Mouse (Mus musculus) thymus, postnatal 0 days (tissue): ENCODE measurements around the gene Frmd8. TPM values are rescaled to one million over a fixed set of nuclear protein-coding genes. Genes with fewer than 3 reads are reported as not detected.
A peak's percentile ranks its signal among the peaks of the same experiment; 100 is the strongest.

Experiments
- DNase-seq: peaks from one replicate; pipeline ENCODE4 v3.0.0-alpha.2; 2015; ENCODE audit warnings: low spot score
- polyA plus RNA-seq: library from polyadenylated mRNA; unstranded; fragments of >200 nt; fragmentation: Nextera tagmentation; extraction: Ambion mirVana; gene quantifications from 2 replicates; pipeline ENCODE4 v1.2.1, GENCODE M21; 2015

Frmd8 gene
- polyA plus RNA-seq, 1 experiment from 2014 or later: 75.2 TPM

DNA sequence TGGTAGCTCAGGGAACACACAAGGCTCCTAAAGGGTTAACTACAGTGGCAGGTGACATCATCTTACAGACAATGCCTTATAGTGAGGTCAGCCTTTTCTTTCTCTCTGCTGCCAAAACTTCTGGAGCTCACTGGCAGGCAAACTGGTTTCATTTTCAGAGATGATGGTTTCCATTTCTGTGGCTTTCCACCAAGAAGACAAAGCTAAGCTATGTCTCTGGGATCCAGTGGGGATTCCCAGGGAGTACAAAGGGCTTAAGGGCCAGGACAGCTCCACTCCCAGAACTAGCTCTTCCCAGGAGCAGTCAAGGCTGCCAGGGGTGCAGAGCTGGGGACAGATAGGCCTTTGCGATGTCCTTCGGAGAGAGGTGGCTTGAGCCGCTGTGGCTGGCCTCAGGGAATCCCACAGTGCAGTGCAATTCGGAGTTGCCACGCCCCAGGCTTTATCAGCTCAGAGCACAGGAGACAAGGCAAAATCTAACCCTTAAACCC is 23.5 kb downstream of the Frmd8 start:
- no peak for DNase-seq

GRCm38 (mm10) chr19:5850860-5851259 is 24.2 kb downstream of the Frmd8 start:
- no peak for DNase-seq

GRCm38 (mm10) chr19:5849843-5850527 is 25.1 kb downstream of the Frmd8 start:
- DNase-seq: peak; percentile 91

DNA sequence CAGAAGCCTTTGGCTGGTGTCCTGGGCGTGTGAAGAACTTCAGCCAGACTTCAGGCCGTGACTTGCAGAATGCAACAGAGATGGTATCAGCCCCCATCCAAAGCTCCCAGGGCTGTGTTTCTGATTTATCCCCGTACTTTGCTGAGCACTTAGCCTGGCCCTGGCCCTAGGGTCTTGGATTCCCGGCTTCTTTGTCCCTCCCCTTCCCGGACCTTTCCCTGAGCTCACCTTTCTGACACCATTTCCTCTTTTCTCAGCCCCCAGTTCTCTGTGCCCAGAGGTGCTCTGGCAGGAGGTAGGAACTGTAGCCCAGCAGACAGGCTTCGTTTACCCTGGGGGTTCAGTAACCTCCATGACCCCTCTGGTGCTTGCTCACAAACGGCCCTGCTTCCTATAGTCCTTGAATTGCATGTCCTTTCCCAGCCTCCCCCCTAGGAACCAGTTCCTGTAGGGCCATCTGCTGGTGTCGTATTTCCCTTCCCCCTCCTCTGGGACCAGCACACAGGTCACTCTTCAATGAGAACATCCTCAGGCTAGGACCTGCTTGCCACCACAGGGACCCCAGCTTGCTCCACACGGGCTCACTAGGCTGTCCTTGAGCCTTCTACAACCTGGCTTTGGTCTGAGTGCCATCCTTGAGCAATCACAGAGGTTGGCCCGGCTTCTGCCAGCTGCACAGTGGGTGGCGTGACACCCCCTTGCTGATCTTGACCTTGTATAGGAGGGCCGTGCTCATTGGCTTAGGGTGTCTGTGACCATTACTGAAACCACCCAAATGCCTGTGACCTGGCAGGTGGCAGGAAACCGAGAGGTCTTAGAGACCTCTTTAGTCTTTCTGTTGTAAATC is 26.0 kb downstream of the Frmd8 start:
- peak; percentile 18 for DNase-seq

DNA sequence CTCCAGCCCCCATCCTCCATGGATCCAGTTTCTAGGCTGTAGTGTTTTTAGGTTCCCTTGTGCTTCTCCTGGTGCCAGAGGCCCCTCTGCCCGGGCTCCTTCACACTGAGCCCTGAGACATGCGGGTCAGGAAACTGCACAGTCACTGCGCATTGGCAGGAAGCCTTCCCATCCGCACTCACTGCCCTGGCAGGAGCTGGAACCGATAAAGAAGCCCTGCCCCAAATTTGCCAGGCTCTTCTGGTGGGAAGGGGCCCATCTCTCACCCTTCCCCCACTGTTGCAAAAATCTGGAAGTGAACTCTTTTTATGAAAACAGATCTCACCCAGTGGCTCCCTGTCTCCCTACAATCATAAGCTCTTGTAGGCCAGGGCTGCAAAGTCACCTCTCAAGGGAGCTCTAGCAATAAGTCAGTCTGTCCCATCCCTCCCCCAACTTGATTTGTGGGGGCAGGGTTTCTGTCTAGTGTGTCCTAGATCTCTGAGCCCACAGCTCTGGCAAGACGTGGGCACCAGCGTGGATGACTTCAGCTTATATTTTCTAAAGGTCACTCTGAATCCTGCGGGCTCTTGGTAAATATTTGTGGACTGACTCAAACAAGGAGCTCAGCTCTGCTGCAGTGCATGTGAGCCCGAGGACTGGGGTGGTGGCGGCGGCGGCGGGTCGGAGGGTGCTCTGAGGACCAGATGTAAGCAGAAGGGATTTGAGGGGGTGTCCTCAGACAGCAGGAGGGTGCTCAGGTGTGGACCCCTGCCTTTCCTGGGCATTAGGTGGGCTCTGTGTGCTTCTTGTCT is 26.8 kb downstream of the Frmd8 start:
- DNase-seq: peak; percentile 50

DNA sequence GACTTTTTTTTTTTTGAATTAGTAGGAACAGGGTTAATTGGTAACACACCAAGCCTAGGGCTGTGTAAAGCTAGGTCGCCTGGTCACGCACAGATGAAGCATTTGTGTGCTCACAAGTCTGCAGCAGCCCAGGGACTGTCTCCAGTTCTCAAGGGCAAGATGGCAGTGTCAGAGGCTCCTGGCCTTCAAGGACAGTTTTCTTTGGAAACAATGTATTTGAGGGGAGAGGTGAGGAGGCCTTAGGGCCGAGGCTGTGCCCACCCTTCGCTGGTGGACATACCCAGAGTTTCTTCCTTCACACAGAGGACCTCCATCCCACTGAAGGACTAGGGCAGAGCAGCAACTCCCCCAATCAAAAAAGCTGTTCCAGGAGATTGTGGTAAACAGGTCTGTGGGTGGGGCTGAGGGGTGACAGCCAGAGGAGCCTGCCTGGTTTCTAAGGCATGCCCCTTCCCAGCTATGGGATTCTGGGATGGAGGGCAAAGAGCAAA is 27.7 kb downstream of the Frmd8 start:
- DNase-seq: no peak

DNA sequence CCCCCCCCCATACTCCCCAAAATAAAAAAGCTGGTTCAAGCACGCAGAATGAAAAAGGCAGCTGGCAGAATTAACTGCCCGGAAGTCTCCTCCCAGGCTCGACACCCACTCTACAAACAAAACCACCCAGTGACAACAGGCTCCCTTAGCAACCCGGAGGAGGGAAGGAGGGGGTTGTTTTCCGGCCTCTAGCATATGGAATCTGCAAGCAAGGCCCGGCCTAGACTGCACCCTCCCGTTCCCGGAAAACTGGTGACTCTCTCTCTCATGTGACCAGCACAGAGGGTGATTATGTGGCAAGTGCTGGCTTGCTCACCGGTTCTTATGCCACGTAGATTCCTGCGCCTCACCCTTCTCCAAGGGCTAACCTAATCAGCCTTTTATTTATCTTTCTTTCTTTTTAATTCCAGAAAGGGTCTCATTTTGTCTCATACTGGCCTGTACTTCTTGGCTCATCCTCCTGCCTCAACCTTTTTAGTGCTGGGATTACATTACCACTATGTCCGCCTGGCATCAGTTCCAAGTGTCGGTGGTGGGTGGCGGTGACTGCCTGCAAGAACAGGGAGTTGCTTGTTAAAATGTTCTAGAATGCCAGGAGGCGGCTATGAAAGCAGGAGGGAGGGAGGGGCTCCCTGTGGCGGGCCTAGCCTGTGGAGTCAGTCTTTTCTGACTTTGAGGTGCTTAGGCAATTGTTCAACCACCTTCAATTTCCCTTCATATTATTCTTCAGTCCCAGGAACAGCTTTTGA is 28.3 kb downstream of the Frmd8 start:
- DNase-seq: peak; percentile 62

DNA sequence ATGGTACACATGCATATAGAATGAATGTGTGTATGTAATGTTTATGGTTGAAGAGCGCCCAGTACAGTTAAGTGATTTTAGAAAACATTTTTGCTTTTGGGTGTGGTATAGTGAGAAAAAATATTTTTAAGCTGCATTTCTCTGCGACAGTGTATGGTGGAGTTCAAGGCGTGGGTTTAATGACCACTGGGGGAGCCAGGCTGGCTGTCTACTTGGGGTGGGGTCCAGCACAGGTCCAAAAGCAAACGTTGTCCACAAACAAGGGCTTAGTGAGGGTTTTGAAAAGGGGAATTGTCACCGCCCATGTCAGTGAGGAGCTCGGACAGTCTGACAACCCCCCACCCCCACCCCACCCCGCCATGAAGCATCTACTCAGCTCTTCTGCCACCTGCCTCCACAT is 28.9 kb downstream of the Frmd8 start:
- DNase-seq: no peak

- peak; percentile 96 for DNase-seq
Observed at GRCm38 (mm10) chr19:5845319-5846135, 29.5 kb downstream of the Frmd8 start.

- DNase-seq: no peak
Observed at GRCm38 (mm10) chr19:5844831-5845318, 30.2 kb downstream of the Frmd8 start.

DNA sequence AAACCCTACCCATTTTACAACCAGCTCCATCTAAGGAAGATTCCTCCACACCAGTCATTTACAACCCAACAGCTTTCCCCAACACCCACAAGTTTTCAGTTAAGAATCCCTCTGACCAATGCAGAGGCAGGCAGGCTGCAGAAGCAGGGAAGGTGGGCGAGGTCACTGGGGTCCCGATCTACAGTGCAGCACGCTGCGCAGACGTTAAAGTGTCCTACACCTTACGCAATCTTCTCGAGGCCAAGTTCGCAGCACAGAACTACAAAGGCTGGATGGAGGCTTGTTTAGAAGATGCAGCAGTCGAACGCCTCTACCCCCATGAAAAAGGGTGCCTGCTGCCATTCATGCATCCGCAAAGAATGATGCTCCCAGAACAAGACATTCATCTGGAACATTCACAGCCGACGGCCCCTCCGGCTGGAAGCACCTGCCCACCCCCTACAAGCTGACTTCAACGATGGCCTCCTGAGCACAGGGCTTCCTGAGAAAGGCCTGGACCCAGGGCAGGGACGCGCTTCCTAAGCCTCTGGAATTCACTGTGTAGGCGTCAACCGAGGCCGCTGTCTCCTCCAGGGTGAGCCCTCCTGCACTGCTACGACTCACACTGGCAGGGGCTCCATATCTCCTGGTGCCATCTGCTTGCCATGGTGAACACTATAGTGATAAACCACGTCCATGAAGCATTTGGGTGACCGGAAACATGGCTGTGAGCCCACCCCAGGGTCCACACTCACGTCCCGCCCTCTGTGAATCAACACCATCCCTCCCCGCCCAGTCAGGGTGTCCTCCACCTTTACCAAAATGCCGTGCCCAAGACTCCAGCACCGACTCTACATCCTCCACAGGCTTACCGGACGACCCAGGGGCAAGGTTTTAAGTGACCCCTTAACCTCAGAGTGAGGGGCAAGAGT is 31.0 kb downstream of the Frmd8 start:
- DNase-seq: no peak

DNA sequence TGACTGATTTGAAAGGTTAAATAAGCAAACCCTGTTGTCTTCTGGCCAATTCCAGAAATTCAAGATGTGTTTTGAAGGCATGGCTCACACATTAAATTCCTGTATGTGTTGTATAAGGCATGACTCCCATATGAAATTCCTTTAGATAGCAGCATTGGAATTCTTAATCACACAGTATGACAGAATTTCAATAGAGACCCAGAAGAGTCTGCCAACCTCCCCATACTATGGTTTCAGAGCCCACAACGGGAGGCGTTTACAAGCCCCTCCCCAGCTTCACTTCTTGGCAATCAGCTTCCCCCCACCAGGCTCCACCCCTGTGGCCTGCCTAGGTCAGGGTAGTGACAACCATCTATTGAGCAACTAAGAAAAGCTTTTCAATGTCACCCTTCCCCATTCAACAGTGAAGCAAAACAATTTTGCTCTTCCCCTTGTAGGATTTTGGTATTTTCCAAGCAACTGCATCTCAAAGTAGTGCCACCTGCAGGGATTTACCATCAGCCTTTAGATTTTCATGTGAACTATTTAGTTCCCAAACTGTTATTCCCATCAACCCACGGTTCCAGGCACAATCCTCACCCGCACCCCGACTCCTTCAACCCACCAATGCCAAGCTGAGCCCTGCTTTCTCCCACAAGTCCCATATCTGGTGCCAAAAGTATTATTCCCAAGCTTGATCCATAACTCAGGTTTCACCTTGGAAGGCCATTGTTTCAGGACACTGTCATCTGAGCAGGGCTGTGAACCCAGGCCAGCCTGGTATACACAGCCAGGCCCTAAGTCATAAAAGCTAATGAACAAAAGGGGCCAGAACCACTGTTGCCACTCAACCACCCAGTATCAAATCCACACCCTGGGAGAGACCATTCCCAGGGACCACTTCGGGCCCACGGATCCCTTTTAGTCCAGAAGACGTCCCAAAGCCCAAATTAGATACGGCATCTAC is 32.0 kb downstream of the Frmd8 start:
- no peak for DNase-seq

DNA sequence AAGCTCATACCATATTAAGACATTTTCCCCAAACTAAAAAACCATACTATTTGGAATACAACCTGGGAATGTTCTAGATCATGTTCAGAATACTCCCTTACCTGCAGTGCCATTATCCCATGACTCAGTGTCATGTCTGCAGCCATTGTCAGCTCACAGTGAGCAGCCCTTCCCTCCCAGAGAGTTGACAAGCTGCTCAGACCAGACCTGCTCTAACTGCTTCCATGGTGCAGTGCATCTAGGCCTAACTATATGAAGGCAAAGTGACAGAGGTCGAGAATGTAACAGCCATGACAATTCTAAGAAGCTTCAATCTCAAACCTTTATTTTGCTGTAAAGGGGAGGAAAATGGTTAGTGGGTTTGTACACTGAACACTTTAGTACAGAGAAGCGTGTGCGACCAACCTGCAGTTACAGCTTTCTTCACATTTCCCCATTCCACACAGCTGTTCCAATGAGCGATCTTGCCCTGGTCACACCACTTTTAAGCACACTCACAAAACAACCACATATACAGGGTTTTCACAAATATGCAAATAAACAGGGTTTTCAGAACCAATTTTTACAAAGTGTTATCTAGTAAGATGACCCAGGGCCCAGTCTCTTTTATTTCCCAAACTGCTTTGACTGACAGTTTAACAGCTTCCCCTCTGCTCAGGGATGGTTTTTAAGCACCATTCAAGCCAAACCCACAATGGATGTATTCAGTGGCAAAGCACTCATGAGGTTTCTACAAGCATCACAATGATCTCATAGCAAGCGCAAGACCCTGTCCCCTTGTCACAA is 32.9 kb downstream of the Frmd8 start:
- no peak for DNase-seq

DNA sequence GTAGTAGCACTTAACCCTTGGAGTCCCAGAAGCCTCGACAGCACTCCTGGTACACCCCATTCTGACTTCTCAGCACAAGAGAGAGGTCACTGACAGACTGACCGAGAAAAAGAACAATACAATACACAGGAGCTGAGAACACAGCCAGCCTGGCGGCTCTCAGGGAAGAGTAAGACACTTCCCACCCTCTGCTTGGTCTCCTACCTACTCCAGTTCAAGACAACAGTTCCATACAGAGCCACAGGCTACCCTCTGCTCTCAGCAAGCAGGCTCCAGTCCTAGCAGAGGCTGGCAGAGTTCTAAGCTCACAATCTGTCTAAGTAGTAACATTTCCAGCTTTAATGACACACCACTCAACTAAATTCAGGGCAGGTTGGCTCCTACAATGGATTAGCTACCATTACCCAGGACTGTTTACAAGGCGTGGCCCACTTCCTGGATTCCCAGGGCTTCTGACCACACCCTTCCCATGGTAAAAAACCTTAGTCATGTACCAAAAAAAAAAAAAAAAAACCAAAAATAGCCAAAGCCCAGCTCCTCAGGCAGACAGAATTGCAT is 33.6 kb downstream of the Frmd8 start:
- no peak for DNase-seq

- no peak for DNase-seq
Observed at GRCm38 (mm10) chr19:5840890-5841388, 34.1 kb downstream of the Frmd8 start.
